Mouse (Mus musculus) MEL (cell line): ENCODE measurements at regions not wholly inside any gene's neighbourhood (a gene's known extent, or its start where the extent isn't known, plus 50 kb on each side); places are given as distances from the start of the nearest gene placed in this dataset.

ENCODE experiments used
- DNase-seq: peaks from one replicate; pipeline ENCODE4 v3.0.0; 2011; ENCODE audit warnings: low read depth, low spot score
- H3K27ac ChIP-seq: 2 replicates; pipeline ENCODE4 v1.5.1; 2012; ENCODE audit warnings: low read depth, mild to moderate bottlenecking, control low read depth, low read length, moderate library complexity; ENCODE audit not compliant: control insufficient read depth
- H3K27me3 ChIP-seq, 2 experiments: fragments of 150-350 bp in 1 of 2; sonication (generic) in 1 of 2; 2 replicates each; pipeline ENCODE4 v1.6.1; 2012; ENCODE audit warnings: low read length in 2 of 2, mild to moderate bottlenecking in 2 of 2, improper control_type of control experiment in 1 of 2, moderate library complexity in 1 of 2; ENCODE audit not compliant: insufficient read depth in 2 of 2, control insufficient read depth in 1 of 2
- H3K36me3 ChIP-seq, 2 experiments: 2 replicates each; pipeline ENCODE4 v1.6.1; 2012 to 2014; ENCODE audit warnings: low read length in 2 of 2, improper control_type of control experiment in 1 of 2, inconsistent platforms in 1 of 2, mild to moderate bottlenecking in 1 of 2; ENCODE audit not compliant: insufficient read depth in 2 of 2, control insufficient read depth in 1 of 2
- H3K4me1 ChIP-seq, 2 experiments: fragments of 150-350 bp in 1 of 2; sonication (generic) in 1 of 2; 2 replicates each; pipeline ENCODE4 v1.6.1; 2012; ENCODE audit warnings: low read length in 2 of 2, improper control_type of control experiment in 1 of 2, mild to moderate bottlenecking in 1 of 2; ENCODE audit not compliant: insufficient read depth in 2 of 2, control insufficient read depth in 1 of 2
- H3K4me3 ChIP-seq, 2 experiments: fragments of 150-350 bp in 1 of 2; sonication (generic) in 1 of 2; 2 replicates each; pipeline ENCODE4 v1.5.1; 2012; ENCODE audit warnings: low read depth in 2 of 2, low read length in 2 of 2, mild to moderate bottlenecking in 2 of 2, moderate library complexity in 2 of 2, control low read depth in 1 of 2, improper control_type of control experiment in 1 of 2; ENCODE audit not compliant: control insufficient read depth in 1 of 2, insufficient read depth in 1 of 2
- H3K79me2 ChIP-seq: 2 replicates; pipeline ENCODE4 v1.6.1; 2012; ENCODE audit warnings: mild to moderate bottlenecking, low read length, moderate library complexity; ENCODE audit not compliant: control insufficient read depth, poor library complexity, insufficient read depth
- H3K9ac ChIP-seq: 2 replicates; pipeline ENCODE4 v1.6.1; 2012; ENCODE audit warnings: low read depth, mild to moderate bottlenecking, control low read depth, low read length, moderate library complexity; ENCODE audit not compliant: control insufficient read depth, poor library complexity, severe bottlenecking
- H3K9me3 ChIP-seq: fragments of 150-350 bp; sonication (generic); replicated peaks from 2 replicates; pipeline ENCODE4 v1.6.1; 2012; ENCODE audit warnings: mild to moderate bottlenecking, low read length, improper control_type of control experiment, moderate library complexity; ENCODE audit not compliant: insufficient read depth
- BHLHE40 ChIP-seq: IDR thresholded peaks from 2 replicates; pipeline ENCODE4 v1.6.1; 2012; ENCODE audit warnings: low read depth, mild to moderate bottlenecking, inconsistent platforms, low read length, improper control_type of control experiment, borderline replicate concordance
- CHD1 ChIP-seq: IDR thresholded peaks from 2 replicates; pipeline ENCODE4 v1.6.1; 2012; ENCODE audit warnings: low read depth, mild to moderate bottlenecking, inconsistent platforms, low read length, improper control_type of control experiment
- CHD2 ChIP-seq: IDR thresholded peaks from 2 replicates; pipeline ENCODE4 v1.6.1; 2011; ENCODE audit warnings: low read length, improper control_type of control experiment
- EP300 ChIP-seq, 2 experiments: IDR thresholded peaks; 2 replicates each; pipeline ENCODE4 v1.6.1; 2011; ENCODE audit warnings: improper control_type of control experiment in 2 of 2, low read length in 2 of 2, low read depth in 1 of 2, mild to moderate bottlenecking in 1 of 2
- ETS1 ChIP-seq: IDR thresholded peaks from 2 replicates; pipeline ENCODE4 v1.6.1; 2012; ENCODE audit warnings: low read depth, mild to moderate bottlenecking, inconsistent platforms, low read length, improper control_type of control experiment, moderate library complexity
- GABPA ChIP-seq: IDR thresholded peaks from 2 replicates; pipeline ENCODE4 v1.6.1; 2012; ENCODE audit warnings: low read depth, mild to moderate bottlenecking, inconsistent platforms, low read length, improper control_type of control experiment, moderate library complexity
- KAT2A ChIP-seq: conservative IDR thresholded peaks from 2 replicates; pipeline ENCODE4 v1.6.1; 2012; ENCODE audit warnings: low read depth, low read length, improper control_type of control experiment, inconsistent platforms
- MEF2A ChIP-seq: IDR thresholded peaks from 2 replicates; pipeline ENCODE4 v1.6.1; 2014; ENCODE audit warnings: low read depth, mild to moderate bottlenecking, inconsistent platforms, low read length, improper control_type of control experiment; ENCODE audit not compliant: poor library complexity, insufficient replicate concordance, severe bottlenecking; ENCODE audit errors: extremely low read depth
- MXI1 ChIP-seq: IDR thresholded peaks from 2 replicates; pipeline ENCODE4 v1.6.1; 2011; ENCODE audit warnings: mild to moderate bottlenecking, low read depth, low read length, improper control_type of control experiment
- NRF1 ChIP-seq: IDR thresholded peaks from 2 replicates; pipeline ENCODE4 v1.6.1; 2014; ENCODE audit warnings: low read depth, mild to moderate bottlenecking, inconsistent platforms, low read length, improper control_type of control experiment, moderate library complexity; ENCODE audit not compliant: poor library complexity, insufficient read depth, severe bottlenecking
- POLR2A ChIP-seq, 2 experiments: IDR thresholded peaks; 2 replicates each; pipeline ENCODE4 v1.6.1; 2011 to 2012; ENCODE audit warnings: low read length in 2 of 2, mild to moderate bottlenecking in 2 of 2, control low read depth in 1 of 2, improper control_type of control experiment in 1 of 2, low read depth in 1 of 2, moderate library complexity in 1 of 2; ENCODE audit not compliant: control insufficient read depth in 1 of 2, insufficient read depth in 1 of 2, poor library complexity in 1 of 2
- POLR2AphosphoS2 ChIP-seq: IDR thresholded peaks from 2 replicates; pipeline ENCODE4 v1.6.1; 2011; ENCODE audit warnings: low read length, improper control_type of control experiment
- POLR2AphosphoS5 ChIP-seq: IDR thresholded peaks from 2 replicates; pipeline ENCODE4 v1.6.1; 2012; ENCODE audit warnings: low read depth, borderline replicate concordance, mild to moderate bottlenecking, inconsistent platforms, low read length, moderate library complexity, mixed read lengths
- RAD21 ChIP-seq: IDR thresholded peaks from 2 replicates; pipeline ENCODE4 v1.6.1; 2011; ENCODE audit warnings: mild to moderate bottlenecking, low read depth, low read length, improper control_type of control experiment
- RCOR1 ChIP-seq: IDR thresholded peaks from 2 replicates; pipeline ENCODE4 v1.6.1; 2012; ENCODE audit warnings: low read depth, mild to moderate bottlenecking, inconsistent platforms, low read length, improper control_type of control experiment
- SMC3 ChIP-seq: IDR thresholded peaks from 2 replicates; pipeline ENCODE4 v1.6.1; 2011; ENCODE audit warnings: low read depth, low read length, improper control_type of control experiment
- TAL1 ChIP-seq: IDR thresholded peaks from 2 replicates; pipeline ENCODE4 v1.6.1; 2012; ENCODE audit warnings: mild to moderate bottlenecking, inconsistent platforms, low read length, moderate library complexity, mixed read lengths
- TBP ChIP-seq: IDR thresholded peaks from 2 replicates; pipeline ENCODE4 v1.8.0; 2011; ENCODE audit warnings: low read depth, low read length, improper control_type of control experiment
- UBTF ChIP-seq: IDR thresholded peaks from 2 replicates; pipeline ENCODE4 v1.6.1; 2012; ENCODE audit warnings: low read depth, mild to moderate bottlenecking, inconsistent platforms, low read length, improper control_type of control experiment, moderate library complexity, borderline replicate concordance; ENCODE audit not compliant: insufficient read depth
- ZKSCAN1 ChIP-seq: IDR thresholded peaks from 2 replicates; pipeline ENCODE4 v1.6.1; 2012; ENCODE audit warnings: low read depth, mild to moderate bottlenecking, inconsistent platforms, low read length, improper control_type of control experiment, moderate library complexity
- ZNF384 ChIP-seq: IDR thresholded peaks from 2 replicates; pipeline ENCODE4 v1.6.1; 2012; ENCODE audit warnings: low read depth, mild to moderate bottlenecking, inconsistent platforms, low read length, improper control_type of control experiment

DNA sequence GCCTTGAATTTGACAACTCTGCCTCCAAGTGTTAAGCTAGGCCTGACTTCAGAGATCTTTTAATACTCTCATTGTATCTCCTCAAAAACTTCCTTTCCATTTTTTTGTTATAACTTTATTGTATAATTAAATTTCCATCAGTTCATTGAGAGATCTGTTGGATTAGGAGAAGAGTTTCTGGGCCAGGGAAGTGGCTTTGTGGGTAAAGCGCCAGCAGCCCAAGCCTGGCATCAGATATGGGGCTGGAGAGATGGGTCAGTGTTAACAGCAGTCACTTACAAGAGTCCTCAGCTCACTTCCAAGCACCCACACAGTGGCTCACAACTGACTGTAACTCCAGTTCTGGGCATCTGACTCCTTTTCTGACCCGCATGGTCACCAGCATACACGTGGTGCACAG lies 167.3 kb downstream of the Rab11fip4 start:
- Histone ChIP-seq H3K27me3 (peaks cover 1 to 2% of the 10 kb centered on the region in 2 experiments; a peak in 3 of 4 replicates), H3K4me1 (no peaks in the 10 kb centered on the region), H3K27ac (no peak overlapping the region), H3K79me2 (no peaks in the 10 kb centered on the region)
- no peak for TF ChIP-seq EP300 (IDR thresholded peaks at IDR 0.05; ENCODE audit: low read depth in 1 of 2, low read length in 2 of 2)
- no peak for TF ChIP-seq RCOR1
- no peak for TF ChIP-seq POLR2A (IDR thresholded peaks at IDR 0.05; ENCODE audit: control insufficient read depth in 1 of 2, insufficient read depth in 1 of 2, low read depth in 1 of 2, low read length in 2 of 2, poor library complexity in 1 of 2)
- no peak for TF ChIP-seq POLR2AphosphoS5
- TF ChIP-seq MXI1 = no peak
- TF ChIP-seq BHLHE40 = no peak
- no peak for TF ChIP-seq KAT2A
- TF ChIP-seq TBP = no peak
- TF ChIP-seq TAL1 = no peak
- TF ChIP-seq CHD2 = no peak
- TF ChIP-seq GABPA = no peak
- TF ChIP-seq ZNF384 = no peak
- no peak for TF ChIP-seq ZKSCAN1
- TF ChIP-seq, all 39 proteins: peak for 0
- H3K36me3 ChIP-seq = no peaks in the 10 kb centered on the region
- no peak for DNase-seq
- no peak overlapping the region for H3K9ac ChIP-seq
- H3K9me3 ChIP-seq = no peaks in the 10 kb centered on the region
- no peak overlapping the region for H3K4me3 ChIP-seq

DNA sequence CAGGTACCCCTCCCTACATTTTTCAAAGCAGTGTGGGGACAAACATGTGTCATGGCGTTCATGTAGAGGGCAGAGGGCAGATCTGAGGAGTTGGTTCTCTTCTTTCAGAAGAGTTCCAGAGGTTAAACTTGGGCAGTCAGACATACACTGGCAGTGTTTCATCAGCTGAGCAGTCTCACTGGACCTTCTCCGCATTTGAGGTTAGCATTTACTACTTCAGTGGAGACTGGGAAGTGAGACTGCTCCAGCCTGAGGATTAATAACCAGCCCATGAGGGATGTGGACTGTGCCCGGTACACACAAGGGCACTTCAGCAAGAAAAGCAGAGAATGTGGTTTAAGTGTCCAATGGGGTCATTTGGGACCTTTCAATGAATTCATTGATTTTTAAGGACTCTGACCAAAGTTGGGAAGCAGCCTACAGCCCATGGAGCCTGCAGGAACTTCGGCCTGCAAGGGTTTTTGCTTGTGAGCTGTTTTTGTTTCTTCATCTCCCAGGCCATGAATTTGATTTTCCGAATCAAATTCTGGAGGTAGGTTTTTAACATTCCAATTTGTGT lies 166.6 kb downstream of the Rab11fip4 start:
- H3K27ac ChIP-seq = no peak overlapping the region
- no peak overlapping the region for H3K9ac ChIP-seq
- H3K9me3 ChIP-seq = no peaks in the 10 kb centered on the region
- no peaks in the 10 kb centered on the region for H3K79me2 ChIP-seq
- H3K4me1 ChIP-seq = no peaks in the 10 kb centered on the region
- H3K4me3 ChIP-seq = no peak overlapping the region
- H3K36me3 ChIP-seq = no peaks in the 10 kb centered on the region
- DNase-seq = no peak
- TF ChIP-seq POLR2AphosphoS2 = no peak
- TF ChIP-seq RAD21 = no peak
- TF ChIP-seq CHD1 = no peak
- no peak for TF ChIP-seq MEF2A
- TF ChIP-seq EP300 (IDR thresholded peaks at IDR 0.05; ENCODE audit: low read depth in 1 of 2, low read length in 2 of 2) = no peak
- TF ChIP-seq UBTF = no peak
- no peak for TF ChIP-seq MXI1
- no peak for TF ChIP-seq TBP
- TF ChIP-seq NRF1 = no peak
- TF ChIP-seq GABPA = no peak
- no peak for TF ChIP-seq BHLHE40
- no peak for TF ChIP-seq POLR2A (IDR thresholded peaks at IDR 0.05; ENCODE audit: control insufficient read depth in 1 of 2, insufficient read depth in 1 of 2, low read depth in 1 of 2, low read length in 2 of 2, poor library complexity in 1 of 2)
- TF ChIP-seq ETS1 = no peak
- TF ChIP-seq RCOR1 = no peak
- TF ChIP-seq SMC3 = no peak
- no peak for TF ChIP-seq KAT2A
- peaks cover 1 to 2% of the 10 kb centered on the region in 2 experiments; a peak in 3 of 4 replicates for H3K27me3 ChIP-seq
